Mouse (Mus musculus) small intestine, adult 2 months (tissue): ENCODE results near the gene Abhd12b.

Experiments used
- CTCF ChIP-seq: fragments of 200-500 bp; IDR thresholded peaks from 2 replicates; pipeline ENCODE4 v1.5.1; 2012; ENCODE audit warnings: low read depth, mild to moderate bottlenecking, control low read depth, inconsistent platforms, low read length, moderate library complexity, mixed read lengths; ENCODE audit not compliant: insufficient replicate concordance, insufficient read length; ENCODE audit errors: extremely low read depth
- POLR2A ChIP-seq: fragments of 200-500 bp; IDR thresholded peaks from 2 replicates; pipeline ENCODE4 v1.6.1; 2012; ENCODE audit warnings: low read depth, mild to moderate bottlenecking, control low read depth, inconsistent platforms, low read length, moderate library complexity

DNA sequence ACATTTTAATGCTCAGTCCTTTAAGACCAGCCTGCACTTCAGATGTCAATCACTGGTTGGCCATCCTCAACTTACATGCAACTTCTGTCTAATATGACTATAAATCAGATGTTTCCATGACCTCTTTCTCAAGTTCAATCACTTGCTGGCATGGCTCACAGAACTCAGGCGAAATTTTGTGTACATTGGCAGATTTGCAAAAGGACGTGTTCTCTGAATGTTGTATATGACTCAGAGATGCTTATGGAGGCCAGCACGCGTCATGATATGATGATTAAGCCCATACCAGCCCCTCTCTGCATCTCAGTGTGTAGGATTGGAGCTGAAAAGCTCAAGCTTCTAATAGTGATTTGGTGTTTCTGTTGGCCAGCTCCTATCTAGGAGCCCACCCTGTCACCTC is 27.3 kb upstream of the Abhd12b start:
- TF ChIP-seq CTCF (no peak), POLR2A (no peak)
